Mouse (Mus musculus): ENCODE results near the gene Tmem219. TPM values are rescaled to one million over a fixed set of nuclear protein-coding genes. Genes with fewer than 3 reads are reported as not detected.
"Not testable (repeated sequence)": the region's sequence is repeated elsewhere in the genome, so short reads cannot be mapped to it uniquely, and the experiment has no call there.

Gene Tmem219
- polyA plus RNA-seq, 1 experiment from 2014 or later: 23.2 TPM

GRCm38 (mm10) chr7:126932652-126933051 lies 9.9 kb upstream of the Tmem219 start:
- no peak overlapping the region for H3K9ac ChIP-seq (ENCODE audit: low read depth, low read length)
- no peaks in the 10 kb centered on the region for H3K27me3 ChIP-seq (replicated peaks; ENCODE audit: control insufficient read depth, insufficient read depth, low read length)
- WGBS: 74% methylated on average over 2 of the region's 2 CpGs
- ATAC-seq (replicated peaks; ENCODE audit: low FRiP score) (no peak), DNase-seq (ENCODE audit: low spot score) (no peak)
- peaks cover 18% of the 10 kb centered on the region; the same call in 1 of the 2 replicates for H3K36me3 ChIP-seq (ENCODE audit: control insufficient read depth, insufficient read depth, low read length)
- no peaks in the 10 kb centered on the region for H3K9me3 ChIP-seq (ENCODE audit: control insufficient read depth, low read length)
- peaks cover 10% of the 10 kb centered on the region; the same call in 1 of the 2 replicates for H3K4me1 ChIP-seq (replicated peaks; ENCODE audit: control insufficient read depth, insufficient read depth, low read length)
- no peak overlapping the region for H3K27ac ChIP-seq (ENCODE audit: low read depth, low read length)
- no peak overlapping the region for H3K4me2 ChIP-seq
- no peak overlapping the region for H3K4me3 ChIP-seq (ENCODE audit: low read depth, low read length)

GRCm38 (mm10) chr7:126929046-126929445 lies 6.3 kb upstream of the Tmem219 start:
- Histone ChIP-seq H3K36me3 (ENCODE audit: control insufficient read depth, insufficient read depth, low read length) (peaks cover 7% of the 10 kb centered on the region; the same call in 1 of the 2 replicates), H3K4me2 (peak overlapping the region; percentile 94), H3K4me1 (replicated peaks; ENCODE audit: control insufficient read depth, insufficient read depth, low read length) (peaks cover 22% of the 10 kb centered on the region), H3K4me3 (ENCODE audit: low read depth, low read length) (peak overlapping the region; percentile 82), H3K9ac (ENCODE audit: low read depth, low read length) (peak overlapping the region; percentile 92), H3K9me3 (ENCODE audit: control insufficient read depth, low read length) (no peaks in the 10 kb centered on the region), H3K27ac (ENCODE audit: low read depth, low read length) (peak overlapping the region; percentile 66; the same call in 1 of the 2 replicates), H3K27me3 (replicated peaks; ENCODE audit: control insufficient read depth, insufficient read depth, low read length) (no peaks in the 10 kb centered on the region)
- WGBS: under 1% methylated on average over 27 of the region's 27 CpGs
- DNase-seq (ENCODE audit: low spot score) (no peak), ATAC-seq (replicated peaks; ENCODE audit: low FRiP score) (peak; percentile 61)

GRCm38 (mm10) chr7:126928384-126929037 lies 5.8 kb upstream of the Tmem219 start, which contains the start of gene Kctd13:
Kctd13 (plus strand) TSS chr7:126928879.
- peak within 1 kb of the TSS; percentile 82 for H3K4me3 ChIP-seq (ENCODE audit: low read depth, low read length)
- H3K4me2 ChIP-seq: peak within 1 kb of the TSS; percentile 94
- no peaks in the 10 kb centered on the region for H3K27me3 ChIP-seq (replicated peaks; ENCODE audit: control insufficient read depth, insufficient read depth, low read length)
- peaks cover 26% of the 10 kb centered on the region for H3K4me1 ChIP-seq (replicated peaks; ENCODE audit: control insufficient read depth, insufficient read depth, low read length)
- H3K9ac ChIP-seq (ENCODE audit: low read depth, low read length): peak within 1 kb of the TSS; percentile 92
- DNase-seq (ENCODE audit: low spot score): peak; percentile 91
- WGBS: 2% methylated on average over 56 of the region's 56 CpGs
- H3K27ac ChIP-seq (ENCODE audit: low read depth, low read length): peak within 1 kb of the TSS; percentile 66
- H3K36me3 ChIP-seq (ENCODE audit: control insufficient read depth, insufficient read depth, low read length): peaks cover 5% of the 10 kb centered on the region; the same call in 1 of the 2 replicates
- ATAC-seq (replicated peaks; ENCODE audit: low FRiP score): peak; percentile 96
- no peaks in the 10 kb centered on the region for H3K9me3 ChIP-seq (ENCODE audit: control insufficient read depth, low read length)

GRCm38 (mm10) chr7:126926299-126926698 lies 3.6 kb upstream of the Tmem219 start:
- peaks cover 3% of the 10 kb centered on the region; the same call in 1 of the 2 replicates for H3K36me3 ChIP-seq (ENCODE audit: control insufficient read depth, insufficient read depth, low read length)
- ATAC-seq (replicated peaks; ENCODE audit: low FRiP score) (no peak), DNase-seq (ENCODE audit: low spot score) (no peak)
- peaks cover 32% of the 10 kb centered on the region for H3K4me1 ChIP-seq (replicated peaks; ENCODE audit: control insufficient read depth, insufficient read depth, low read length)
- H3K27ac ChIP-seq (ENCODE audit: low read depth, low read length): no peak overlapping the region; the same call in 1 of the 2 replicates
- H3K9ac ChIP-seq (ENCODE audit: low read depth, low read length): no peak overlapping the region
- peak overlapping the region; percentile 16; the same call in 1 of the 2 replicates for H3K4me2 ChIP-seq
- no peaks in the 10 kb centered on the region for H3K27me3 ChIP-seq (replicated peaks; ENCODE audit: control insufficient read depth, insufficient read depth, low read length)
- WGBS: 14% methylated on average over 3 of the region's 3 CpGs
- no peaks in the 10 kb centered on the region for H3K9me3 ChIP-seq (ENCODE audit: control insufficient read depth, low read length)
- no peak overlapping the region for H3K4me3 ChIP-seq (ENCODE audit: low read depth, low read length)

GRCm38 (mm10) chr7:126923999-126924398 lies 1.3 kb upstream of the Tmem219 start:
- 53% methylated on average over 5 of the region's 5 CpGs for WGBS
- H3K9ac ChIP-seq (ENCODE audit: low read depth, low read length): no peak overlapping the region
- ATAC-seq (replicated peaks; ENCODE audit: low FRiP score): no peak
- H3K4me2 ChIP-seq: no peak overlapping the region
- H3K27ac ChIP-seq (ENCODE audit: low read depth, low read length): no peak overlapping the region
- DNase-seq (ENCODE audit: low spot score): no peak
- H3K4me1 ChIP-seq (replicated peaks; ENCODE audit: control insufficient read depth, insufficient read depth, low read length): peaks cover 27% of the 10 kb centered on the region
- H3K27me3 ChIP-seq (replicated peaks; ENCODE audit: control insufficient read depth, insufficient read depth, low read length): no peaks in the 10 kb centered on the region
- no peak overlapping the region for H3K4me3 ChIP-seq (ENCODE audit: low read depth, low read length)
- H3K9me3 ChIP-seq (ENCODE audit: control insufficient read depth, low read length): no peaks in the 10 kb centered on the region
- no peaks in the 10 kb centered on the region for H3K36me3 ChIP-seq (ENCODE audit: control insufficient read depth, insufficient read depth, low read length)

- H3K27me3 ChIP-seq (replicated peaks; ENCODE audit: control insufficient read depth, insufficient read depth, low read length): no peaks in the 10 kb centered on the region
- DNase-seq (ENCODE audit: low spot score): no peak
- no peak overlapping the region for H3K4me3 ChIP-seq (ENCODE audit: low read depth, low read length)
- no peak overlapping the region for H3K27ac ChIP-seq (ENCODE audit: low read depth, low read length)
- no peak for ATAC-seq (replicated peaks; ENCODE audit: low FRiP score)
- H3K9ac ChIP-seq (ENCODE audit: low read depth, low read length): no peak overlapping the region
- no peaks in the 10 kb centered on the region for H3K36me3 ChIP-seq (ENCODE audit: control insufficient read depth, insufficient read depth, low read length)
- no peaks in the 10 kb centered on the region for H3K9me3 ChIP-seq (ENCODE audit: control insufficient read depth, low read length)
- 66% methylated on average over 2 of the region's 2 CpGs for WGBS
- peaks cover 15% of the 10 kb centered on the region for H3K4me1 ChIP-seq (replicated peaks; ENCODE audit: control insufficient read depth, insufficient read depth, low read length)
- no peak overlapping the region for H3K4me2 ChIP-seq
Observed at GRCm38 (mm10) chr7:126921563-126921962, 1.2 kb downstream of the Tmem219 start.

GRCm38 (mm10) chr7:126919973-126920372 lies 2.7 kb downstream of the Tmem219 start:
- ATAC-seq (replicated peaks; ENCODE audit: low FRiP score) (no peak), DNase-seq (ENCODE audit: low spot score) (no peak)
- no peaks in the 10 kb centered on the region for H3K36me3 ChIP-seq (ENCODE audit: control insufficient read depth, insufficient read depth, low read length)
- H3K27me3 ChIP-seq (replicated peaks; ENCODE audit: control insufficient read depth, insufficient read depth, low read length): no peaks in the 10 kb centered on the region
- H3K9me3 ChIP-seq (ENCODE audit: control insufficient read depth, low read length): no peaks in the 10 kb centered on the region
- WGBS: 81% methylated on average over 4 of the region's 4 CpGs
- no peak overlapping the region for H3K4me2 ChIP-seq
- peaks cover 10% of the 10 kb centered on the region for H3K4me1 ChIP-seq (replicated peaks; ENCODE audit: control insufficient read depth, insufficient read depth, low read length)
- H3K9ac ChIP-seq (ENCODE audit: low read depth, low read length): no peak overlapping the region
- no peak overlapping the region for H3K27ac ChIP-seq (ENCODE audit: low read depth, low read length)
- no peak overlapping the region for H3K4me3 ChIP-seq (ENCODE audit: low read depth, low read length)

GRCm38 (mm10) chr7:126918356-126918755 lies 4.4 kb downstream of the Tmem219 start:
- ATAC-seq (replicated peaks; ENCODE audit: low FRiP score); DNase-seq (ENCODE audit: low spot score); H3K36me3 ChIP-seq (ENCODE audit: control insufficient read depth, insufficient read depth, low read length); H3K4me1 ChIP-seq (replicated peaks; ENCODE audit: control insufficient read depth, insufficient read depth, low read length); H3K9ac ChIP-seq (ENCODE audit: low read depth, low read length); H3K27me3 ChIP-seq (replicated peaks; ENCODE audit: control insufficient read depth, insufficient read depth, low read length); H3K4me3 ChIP-seq (ENCODE audit: low read depth, low read length); H3K27ac ChIP-seq (ENCODE audit: low read depth, low read length); H3K9me3 ChIP-seq (ENCODE audit: control insufficient read depth, low read length); H3K4me2 ChIP-seq: not testable (repeated sequence)
- WGBS: 49% methylated on average over 4 of the region's 4 CpGs

GRCm38 (mm10) chr7:126914844-126915243 lies 7.9 kb downstream of the Tmem219 start:
- Histone ChIP-seq H3K36me3 (ENCODE audit: control insufficient read depth, insufficient read depth, low read length) (no peaks in the 10 kb centered on the region), H3K9ac (ENCODE audit: low read depth, low read length) (no peak overlapping the region), H3K4me1 (replicated peaks; ENCODE audit: control insufficient read depth, insufficient read depth, low read length) (no peaks in the 10 kb centered on the region), H3K27me3 (replicated peaks; ENCODE audit: control insufficient read depth, insufficient read depth, low read length) (no peaks in the 10 kb centered on the region), H3K9me3 (ENCODE audit: control insufficient read depth, low read length) (no peaks in the 10 kb centered on the region), H3K27ac (ENCODE audit: low read depth, low read length) (no peak overlapping the region), H3K4me2 (no peak overlapping the region), H3K4me3 (ENCODE audit: low read depth, low read length) (no peak overlapping the region)
- ATAC-seq (replicated peaks; ENCODE audit: low FRiP score) (no peak), DNase-seq (ENCODE audit: low spot score) (no peak)
- 78% methylated on average over 3 of the region's 3 CpGs for WGBS
